In genomic region chr17:34899053-34899889, GRCm38 (mm10) we compare ENCODE assay signal across 8 mouse cellular contexts. TPM values are rescaled to one million over a fixed set of nuclear protein-coding genes. Genes with fewer than 3 reads are reported as not detected.
DNase-seq lines count a peak whose midpoint lies in the region; ATAC-seq and TF ChIP-seq lines count a peak whose summit lies in the region.

No protein-coding gene starts in this region.

- peak overlapping the region; percentile 94 for H3K4me3 ChIP-seq in layer of hippocampus, adult 2 months
- peak overlapping the region; percentile 98 for H3K4me3 ChIP-seq in forebrain, embryonic 10.5 days
- peak overlapping the region; percentile 88 for H3K4me3 ChIP-seq in hindbrain, embryonic 13.5 days
- H3K4me3 ChIP-seq in limb, embryonic 14.5 days (replicated peaks; ENCODE audit: low read length): peak overlapping the region; percentile 87
- peak overlapping the region; percentile 93 for H3K4me3 ChIP-seq in midbrain, embryonic 16.5 days (ENCODE audit: low read depth, low read length)
- peak overlapping the region; percentile 97 for H3K4me3 ChIP-seq in thymus, adult 2 months (ENCODE audit: control insufficient read depth, insufficient read depth, low read length)

- TF ChIP-seq POLR2A in limb, embryonic 14.5 days (IDR thresholded peaks at IDR 0.05; ENCODE audit: borderline replicate concordance, extremely low read depth, insufficient read depth, insufficient read length): no peak
- TF ChIP-seq POLR2A in thymus, adult 2 months (IDR thresholded peaks at IDR 0.05; ENCODE audit: control insufficient read depth, extremely low read depth, insufficient read depth, low read length, poor library complexity): 0 out of 2 replicates have a peak, but pooled peaks have one; percentile 36

- TF ChIP-seq CTCF in layer of hippocampus, adult 2 months (conservative IDR thresholded peaks at IDR 0.05): 0 out of 2 replicates have a peak, but pooled peaks have one; percentile 2
- no peak for TF ChIP-seq CTCF in thymus, adult 2 months (IDR thresholded peaks at IDR 0.05; ENCODE audit: borderline replicate concordance, control insufficient read depth, extremely low read depth, insufficient read depth, low read length, poor library complexity)

- H3K27me3 ChIP-seq in forebrain, embryonic 10.5 days (ENCODE audit: poor library complexity, severe bottlenecking): no peaks in the 10 kb centered on the region
- H3K27me3 ChIP-seq in hindbrain, embryonic 13.5 days: no peaks in the 10 kb centered on the region
- H3K27me3 ChIP-seq in limb, embryonic 14.5 days (ENCODE audit: control insufficient read depth, insufficient read depth, low read length): no peaks in the 10 kb centered on the region
- no peaks in the 10 kb centered on the region for H3K27me3 ChIP-seq in midbrain, embryonic 16.5 days (ENCODE audit: control insufficient read depth, insufficient read depth, low read depth, low read length)
- no peaks in the 10 kb centered on the region for H3K27me3 ChIP-seq in thymus, adult 2 months (ENCODE audit: control insufficient read depth, insufficient read depth, low read length)

- peak; percentile 9; the same call in 1 of the 2 replicates for ATAC-seq in hindbrain, embryonic 13.5 days (ENCODE audit: low FRiP score)
- ATAC-seq in limb, embryonic 14.5 days (ENCODE audit: low FRiP score, low read depth): no peak
- 0 out of 2 replicates have a peak, but pooled peaks have one; percentile 2 for ATAC-seq in midbrain, embryonic 16.5 days

- DNase-seq in layer of hippocampus, adult 2 months (ENCODE audit: low spot score in 2 of 2): peak in 1 of 2 experiments; percentile 38
- DNase-seq in layer of hippocampus, adult 9-10 months (ENCODE audit: low spot score): no peak
- DNase-seq in adrenal gland, postnatal 25 days: peak; percentile 46
- DNase-seq in forebrain, embryonic 10.5 days (ENCODE audit: extremely low spot score, low spot score): peak; percentile 57
- DNase-seq in limb, embryonic 14.5 days (ENCODE audit: low spot score): no peak
- DNase-seq in thymus, adult 2 months: peak; percentile 57

- peak overlapping the region; percentile 100 for H3K4me2 ChIP-seq in hindbrain, embryonic 13.5 days
- peak overlapping the region; percentile 84 for H3K4me2 ChIP-seq in limb, embryonic 14.5 days (replicated peaks; ENCODE audit: low read depth, low read length, severe bottlenecking)
- peak overlapping the region; percentile 93 for H3K4me2 ChIP-seq in midbrain, embryonic 16.5 days (ENCODE audit: low read length)

- H3K36me3 ChIP-seq in forebrain, embryonic 10.5 days (replicated peaks): peaks cover 56% of the 10 kb centered on the region
- H3K36me3 ChIP-seq in hindbrain, embryonic 13.5 days: peaks cover 39% of the 10 kb centered on the region
- peaks cover 34% of the 10 kb centered on the region for H3K36me3 ChIP-seq in limb, embryonic 14.5 days (ENCODE audit: control insufficient read depth, insufficient read depth, low read length)
- H3K36me3 ChIP-seq in midbrain, embryonic 16.5 days (ENCODE audit: control insufficient read depth, insufficient read depth, low read length): peaks cover 11% of the 10 kb centered on the region
- H3K36me3 ChIP-seq in thymus, adult 2 months (ENCODE audit: control insufficient read depth, insufficient read depth, low read length): peaks cover 14% of the 10 kb centered on the region; the same call in 1 of the 2 replicates

- H3K4me1 ChIP-seq in forebrain, embryonic 10.5 days: peaks cover 56% of the 10 kb centered on the region
- peaks cover 50% of the 10 kb centered on the region for H3K4me1 ChIP-seq in hindbrain, embryonic 13.5 days (replicated peaks)
- H3K4me1 ChIP-seq in limb, embryonic 14.5 days (ENCODE audit: control insufficient read depth, insufficient read depth, low read length): peaks cover 27% of the 10 kb centered on the region
- H3K4me1 ChIP-seq in midbrain, embryonic 16.5 days (ENCODE audit: control insufficient read depth, insufficient read depth, low read length): peaks cover 37% of the 10 kb centered on the region
- H3K4me1 ChIP-seq in thymus, adult 2 months (replicated peaks; ENCODE audit: control insufficient read depth, insufficient read depth, low read length): peaks cover 19% of the 10 kb centered on the region

- peak overlapping the region; percentile 99 for H3K27ac ChIP-seq in layer of hippocampus, adult 2 months
- H3K27ac ChIP-seq in forebrain, embryonic 10.5 days: peak overlapping the region; percentile 100
- H3K27ac ChIP-seq in hindbrain, embryonic 13.5 days: peak overlapping the region; percentile 97
- peak overlapping the region; percentile 94 for H3K27ac ChIP-seq in limb, embryonic 14.5 days (replicated peaks; ENCODE audit: low read depth, low read length)
- peak overlapping the region; percentile 97 for H3K27ac ChIP-seq in midbrain, embryonic 16.5 days (ENCODE audit: low read length)
- peak overlapping the region; percentile 72 for H3K27ac ChIP-seq in thymus, adult 2 months (ENCODE audit: control insufficient read depth, insufficient read depth, low read length)

- peaks cover 8% of the 10 kb centered on the region; the same call in 1 of the 2 replicates for H3K9me3 ChIP-seq in forebrain, embryonic 10.5 days
- no peaks in the 10 kb centered on the region for H3K9me3 ChIP-seq in hindbrain, embryonic 13.5 days
- H3K9me3 ChIP-seq in limb, embryonic 14.5 days (ENCODE audit: control insufficient read depth, low read length): no peaks in the 10 kb centered on the region
- H3K9me3 ChIP-seq in midbrain, embryonic 16.5 days (replicated peaks; ENCODE audit: control insufficient read depth, low read length, poor library complexity, severe bottlenecking): no peaks in the 10 kb centered on the region

- peak overlapping the region; percentile 98 for H3K9ac ChIP-seq in hindbrain, embryonic 13.5 days
- peak overlapping the region; percentile 91 for H3K9ac ChIP-seq in limb, embryonic 14.5 days (ENCODE audit: low read depth, low read length, severe bottlenecking)
- peak overlapping the region; percentile 95 for H3K9ac ChIP-seq in midbrain, embryonic 16.5 days (ENCODE audit: low read depth, low read length)

- WGBS in forebrain, embryonic 10.5 days: 1% methylated on average over 45 of the region's 45 CpGs
- WGBS in hindbrain, embryonic 13.5 days: under 1% methylated on average over 39 of the region's 45 CpGs
- WGBS in limb, embryonic 14.5 days: 2% methylated on average over 26 of the region's 45 CpGs
- WGBS in midbrain, embryonic 16.5 days: under 1% methylated on average over 34 of the region's 45 CpGs
- whole genome bisulfite sequencing in thymus, adult 2 months: under 1% methylated on average over 43 of the region's 45 CpGs

RNA-seq across cellular contexts. Expression of gene Ehmt2, which starts 1.0 kb away (rescaled TPM):
- 100 to 1,000 TPM; 181 to 190 TPM for total RNA-seq in layer of hippocampus, adult 2 months (2021)
- total RNA-seq in adrenal gland, postnatal 25 days (2021): 158 and 186 TPM in 2 replicates
- 93.3 and 98.8 TPM in 2 replicates for polyA plus RNA-seq in forebrain, embryonic 10.5 days (2016; fragmentation: Nextera tagmentation; extraction: Ambion mirVana)
- polyA plus RNA-seq in hindbrain, embryonic 13.5 days (2015; fragmentation: Nextera tagmentation; extraction: Ambion mirVana): 90.1 and 98.0 TPM in 2 replicates
- polyA plus RNA-seq in limb, embryonic 14.5 days (2012; rRNA removed): 232 and 297 TPM in 2 replicates
- polyA plus RNA-seq in limb, embryonic 14.5 days (2014; fragmentation: Nextera tagmentation; extraction: Ambion mirVana): 72.8 and 80.6 TPM in 2 replicates
- 99.8 and 102 TPM in 2 replicates for polyA plus RNA-seq in midbrain, embryonic 16.5 days (2015; fragmentation: Nextera tagmentation; extraction: Ambion mirVana)
- polyA plus RNA-seq in thymus, adult 2 months (2012; rRNA removed): 372 and 380 TPM in 2 replicates

RNA-seq across cellular contexts. Expression of gene C2, which starts 1.2 kb away (rescaled TPM):
- 1 to 10 TPM; 1.1 to 1.8 TPM for total RNA-seq in layer of hippocampus, adult 2 months (2021)
- total RNA-seq in adrenal gland, postnatal 25 days (2021): 71.7 and 86.4 TPM in 2 replicates
- polyA plus RNA-seq in forebrain, embryonic 10.5 days (2016; fragmentation: Nextera tagmentation; extraction: Ambion mirVana): 0.83 and 1.7 TPM in 2 replicates
- polyA plus RNA-seq in hindbrain, embryonic 13.5 days (2015; fragmentation: Nextera tagmentation; extraction: Ambion mirVana): 1.4 and 2.3 TPM in 2 replicates
- 4.7 and 5.1 TPM in 2 replicates for polyA plus RNA-seq in limb, embryonic 14.5 days (2012; rRNA removed)
- 3.9 and 4.9 TPM in 2 replicates for polyA plus RNA-seq in limb, embryonic 14.5 days (2014; fragmentation: Nextera tagmentation; extraction: Ambion mirVana)
- 1.6 and 2.4 TPM in 2 replicates for polyA plus RNA-seq in midbrain, embryonic 16.5 days (2015; fragmentation: Nextera tagmentation; extraction: Ambion mirVana)
- polyA plus RNA-seq in thymus, adult 2 months (2012; rRNA removed): 12.9 and 18.4 TPM in 2 replicates

RNA-seq across cellular contexts. Expression of gene Slc44a4, which starts 15.0 kb away (rescaled TPM):
- total RNA-seq in layer of hippocampus, adult 2 months (2021): under 1 TPM in 1 of 2 experiments, not detected in 1; 0.29 TPM
- 1.7 and 2.4 TPM in 2 replicates for total RNA-seq in adrenal gland, postnatal 25 days (2021)
- 0.06 and 0.11 TPM in 2 replicates for polyA plus RNA-seq in forebrain, embryonic 10.5 days (2016; fragmentation: Nextera tagmentation; extraction: Ambion mirVana)
- 0.17 TPM in 1 of 2 replicates, not detected in the other for polyA plus RNA-seq in hindbrain, embryonic 13.5 days (2015; fragmentation: Nextera tagmentation; extraction: Ambion mirVana)
- 0.09 and 0.10 TPM in 2 replicates for polyA plus RNA-seq in limb, embryonic 14.5 days (2012; rRNA removed)
- polyA plus RNA-seq in limb, embryonic 14.5 days (2014; fragmentation: Nextera tagmentation; extraction: Ambion mirVana): not detected in 2 replicates
- polyA plus RNA-seq in midbrain, embryonic 16.5 days (2015; fragmentation: Nextera tagmentation; extraction: Ambion mirVana): 0.09 TPM in 1 of 2 replicates, not detected in the other
- polyA plus RNA-seq in thymus, adult 2 months (2012; rRNA removed): 0.33 and 0.59 TPM in 2 replicates

RNA-seq across cellular contexts. Expression of gene Gm20547, which starts 17.4 kb away (rescaled TPM):
- not detected for total RNA-seq in layer of hippocampus, adult 2 months (2021)
- total RNA-seq in adrenal gland, postnatal 25 days (2021): not detected in 2 replicates
- polyA plus RNA-seq in forebrain, embryonic 10.5 days (2016; fragmentation: Nextera tagmentation; extraction: Ambion mirVana): 0.05 and 0.11 TPM in 2 replicates
- 0.10 TPM in 1 of 2 replicates, not detected in the other for polyA plus RNA-seq in hindbrain, embryonic 13.5 days (2015; fragmentation: Nextera tagmentation; extraction: Ambion mirVana)
- not detected in 2 replicates for polyA plus RNA-seq in limb, embryonic 14.5 days (2012; rRNA removed)
- not detected in 2 replicates for polyA plus RNA-seq in limb, embryonic 14.5 days (2014; fragmentation: Nextera tagmentation; extraction: Ambion mirVana)
- polyA plus RNA-seq in midbrain, embryonic 16.5 days (2015; fragmentation: Nextera tagmentation; extraction: Ambion mirVana): 0.16 TPM in 1 of 2 replicates, not detected in the other
- polyA plus RNA-seq in thymus, adult 2 months (2012; rRNA removed): 0.03 TPM in 1 of 2 replicates, not detected in the other

RNA-seq across cellular contexts. Expression of gene Zbtb12, which starts 20.0 kb away (rescaled TPM):
- 1 to 10 TPM; 7.5 to 9.0 TPM for total RNA-seq in layer of hippocampus, adult 2 months (2021)
- total RNA-seq in adrenal gland, postnatal 25 days (2021): 15.0 and 22.5 TPM in 2 replicates
- polyA plus RNA-seq in forebrain, embryonic 10.5 days (2016; fragmentation: Nextera tagmentation; extraction: Ambion mirVana): 6.6 and 7.0 TPM in 2 replicates
- 13.5 and 13.9 TPM in 2 replicates for polyA plus RNA-seq in hindbrain, embryonic 13.5 days (2015; fragmentation: Nextera tagmentation; extraction: Ambion mirVana)
- polyA plus RNA-seq in limb, embryonic 14.5 days (2012; rRNA removed): 44.3 and 52.0 TPM in 2 replicates
- 1.4 and 1.5 TPM in 2 replicates for polyA plus RNA-seq in limb, embryonic 14.5 days (2014; fragmentation: Nextera tagmentation; extraction: Ambion mirVana)
- 12.4 and 13.1 TPM in 2 replicates for polyA plus RNA-seq in midbrain, embryonic 16.5 days (2015; fragmentation: Nextera tagmentation; extraction: Ambion mirVana)
- 15.0 and 16.3 TPM in 2 replicates for polyA plus RNA-seq in thymus, adult 2 months (2012; rRNA removed)

Comparison
In these comparisons a context has a peak if more than half of its experiments do, and no peak if none do; other contexts are left out.
1. DNase-seq: peak in adrenal gland, postnatal 25 days (single experiment), forebrain, embryonic 10.5 days (single experiment) and thymus, adult 2 months (single experiment); none in layer of hippocampus, adult 9-10 months (single experiment) and limb, embryonic 14.5 days (single experiment).
2. Peak in every context shown above with its lines, with median percentiles within 50 percentile points of each other: H3K27ac ChIP-seq, H3K4me3 ChIP-seq, H3K4me2 ChIP-seq and H3K9ac ChIP-seq.